Mouse (Mus musculus): ENCODE measurements around the gene Cpne5. TPM values are rescaled to one million over a fixed set of nuclear protein-coding genes. Genes with fewer than 3 reads are reported as not detected.
"Not testable (repeated sequence)": the region's sequence is repeated elsewhere in the genome, so short reads cannot be mapped to it uniquely, and the experiment has no call there.

Gene Cpne5
- total RNA-seq, 2 experiments from 2014 or later = 0.17 to 0.76 TPM

GRCm38 (mm10) chr17:29136236-29136635, 101.7 kb downstream of the Cpne5 start:
- peak; percentile 80 to 84 for DNase-seq

- DNase-seq = peak in 1 of 2 experiments; percentile 18
These were observed 102.9 kb downstream of the Cpne5 start for GRCm38 (mm10) chr17:29135066-29135465.

- DNase-seq = no peak
These were observed 108.6 kb downstream of the Cpne5 start for GRCm38 (mm10) chr17:29129341-29129740.

GRCm38 (mm10) chr17:29126561-29126960, 111.4 kb downstream of the Cpne5 start:
- DNase-seq = no peak

GRCm38 (mm10) chr17:29123578-29124174, 114.3 kb downstream of the Cpne5 start:
- no peak for DNase-seq

GRCm38 (mm10) chr17:29122817-29123216, 115.2 kb downstream of the Cpne5 start:
- peak; percentile 70 to 71 for DNase-seq

- peak; percentile 22 to 47 for DNase-seq
These were observed 117.3 kb downstream of the Cpne5 start for GRCm38 (mm10) chr17:29120666-29121065.

- no peak for DNase-seq
These were observed 119.9 kb downstream of the Cpne5 start for GRCm38 (mm10) chr17:29118057-29118456.

- DNase-seq = no peak
These were observed 120.8 kb downstream of the Cpne5 start for GRCm38 (mm10) chr17:29117006-29117648.

GRCm38 (mm10) chr17:29116023-29116422, 121.9 kb downstream of the Cpne5 start:
- DNase-seq = peak; percentile 11 to 45

GRCm38 (mm10) chr17:29113591-29114352, 124.2 kb downstream of the Cpne5 start, which contains the start of gene Rab44:
Gene Rab44, plus strand, starts transcription at chr17:29114145.
- DNase-seq = no peak

GRCm38 (mm10) chr17:29111332-29111731, 126.6 kb downstream of the Cpne5 start:
- DNase-seq = no peak

- not testable (repeated sequence) for DNase-seq
These were observed 127.6 kb downstream of the Cpne5 start for GRCm38 (mm10) chr17:29110356-29110755.

Other genes with a start within 250 kb of the Cpne5 start
- gene Stk38, start 230.2 kb downstream of the Cpne5 start, total RNA-seq (2021) = 10 to 100 TPM; 53.4 to 55.9 TPM
- gene Srsf3, start 205.5 kb downstream of the Cpne5 start, total RNA-seq (2021) = 100 to 1,000 TPM; 147 to 148 TPM
- 10 to 100 TPM; 22.1 to 78.4 TPM for gene Cdkn1a, start 147.2 kb downstream of the Cpne5 start, total RNA-seq (2021)
- gene Rab44, start 124.0 kb downstream of the Cpne5 start, total RNA-seq (2021) = under 1 TPM; 0.20 to 0.50 TPM
- gene Ppil1, start 26.0 kb upstream of the Cpne5 start, total RNA-seq (2021) = 10 to 100 TPM; 20.4 to 25.3 TPM
- gene BC004004, start 30.6 kb upstream of the Cpne5 start, total RNA-seq (2021) = 100 to 1,000 TPM; 112 to 130 TPM
- gene Pi16, start 79.5 kb upstream of the Cpne5 start, total RNA-seq (2021) = 10 to 100 TPM; 29.3 to 50.8 TPM
- gene Mtch1, start 109.8 kb upstream of the Cpne5 start, total RNA-seq (2021) = 100 to 1,000 TPM; 249 to 251 TPM
- 1 to 10 TPM; 2.6 to 3.6 TPM for gene Fgd2, start 122.7 kb upstream of the Cpne5 start, total RNA-seq (2021)

All from adrenal gland, postnatal 36 days (tissue).